Mouse (Mus musculus) forebrain, postnatal 0 days (tissue): ENCODE results near the gene Casz1. TPM values are rescaled to one million over a fixed set of nuclear protein-coding genes. Genes with fewer than 3 reads are reported as not detected.
A peak's percentile ranks its signal among the peaks of the same experiment; 100 is the strongest.

Experiments used
- ATAC-seq: fragments of 200-750 bp; cut with Nextera tagmentation; 2 replicates; pipeline ENCODE4 v1.8.0; 2017; ENCODE audit warnings: mild to moderate bottlenecking, moderate library complexity
- DNase-seq: peaks from one replicate; pipeline ENCODE4 v3.0.0-alpha.2; 2015
- H3K27ac ChIP-seq: fragments of 300-500 bp; sonication (generic); 2 replicates; pipeline ENCODE4 v1.5.1; 2014; ENCODE audit warnings: low read depth, mild to moderate bottlenecking, antibody characterized with exemption, low read length, moderate library complexity, mixed read lengths
- H3K27me3 ChIP-seq: fragments of 300-500 bp; sonication (generic); 2 replicates; pipeline ENCODE4 v1.6.1; 2014; ENCODE audit warnings: mild to moderate bottlenecking, low read length, mixed read lengths; ENCODE audit not compliant: insufficient read depth
- H3K36me3 ChIP-seq: fragments of 300-500 bp; sonication (generic); 2 replicates; pipeline ENCODE4 v1.6.1; 2014; ENCODE audit warnings: mild to moderate bottlenecking, moderate library complexity; ENCODE audit not compliant: insufficient read depth
- H3K4me1 ChIP-seq: fragments of 300-500 bp; sonication (generic); 2 replicates; pipeline ENCODE4 v1.6.1; 2014; ENCODE audit warnings: antibody characterized with exemption; ENCODE audit not compliant: insufficient read depth
- H3K4me2 ChIP-seq: fragments of 300-500 bp; sonication (generic); 2 replicates; pipeline ENCODE4 v1.6.1; 2014; ENCODE audit warnings: low read depth, mild to moderate bottlenecking, moderate library complexity
- H3K4me3 ChIP-seq: fragments of 300-500 bp; sonication (generic); 2 replicates; pipeline ENCODE4 v1.5.1; 2014; ENCODE audit warnings: low read depth, low read length, mixed read lengths
- H3K9ac ChIP-seq: fragments of 300-500 bp; sonication (generic); 2 replicates; pipeline ENCODE4 v1.6.1; 2014; ENCODE audit warnings: mild to moderate bottlenecking
- H3K9me3 ChIP-seq: fragments of 300-500 bp; sonication (generic); 2 replicates; pipeline ENCODE4 v1.6.1; 2016; ENCODE audit warnings: low read length
- CTCF ChIP-seq: sonication (generic); IDR thresholded peaks from 2 replicates; pipeline ENCODE4 v1.5.1; 2016; ENCODE audit warnings: antibody characterized with exemption, control low read depth, low read depth
- WGBS: fragments of 180-500 bp; shearing (Covaris S2); extraction: QIAGEN DNeasy Blood & Tissue Kit; methylation state at CpG from one replicate; pipeline ENCODE4 v1.1.7; 2014; 5-methylcytosine and 5-hydroxymethylcytosine counted together
- polyA plus RNA-seq: library from polyadenylated mRNA; unstranded; fragments of >200 nt; fragmentation: Nextera tagmentation; extraction: Ambion mirVana; gene quantifications from 2 replicates; pipeline ENCODE4 v1.2.1, GENCODE M21; 2015
- total RNA-seq: library from RNA; depleted of rRNA; stranded (reverse); fragments of >200 nt; gene quantifications from 2 replicates; pipeline ENCODE4 v1.2.3, GENCODE M21; 2014

Gene Casz1
- total and polyA plus RNA-seq, 2 experiments from 2014 or later = 1.1 to 3.1 TPM

DNA sequence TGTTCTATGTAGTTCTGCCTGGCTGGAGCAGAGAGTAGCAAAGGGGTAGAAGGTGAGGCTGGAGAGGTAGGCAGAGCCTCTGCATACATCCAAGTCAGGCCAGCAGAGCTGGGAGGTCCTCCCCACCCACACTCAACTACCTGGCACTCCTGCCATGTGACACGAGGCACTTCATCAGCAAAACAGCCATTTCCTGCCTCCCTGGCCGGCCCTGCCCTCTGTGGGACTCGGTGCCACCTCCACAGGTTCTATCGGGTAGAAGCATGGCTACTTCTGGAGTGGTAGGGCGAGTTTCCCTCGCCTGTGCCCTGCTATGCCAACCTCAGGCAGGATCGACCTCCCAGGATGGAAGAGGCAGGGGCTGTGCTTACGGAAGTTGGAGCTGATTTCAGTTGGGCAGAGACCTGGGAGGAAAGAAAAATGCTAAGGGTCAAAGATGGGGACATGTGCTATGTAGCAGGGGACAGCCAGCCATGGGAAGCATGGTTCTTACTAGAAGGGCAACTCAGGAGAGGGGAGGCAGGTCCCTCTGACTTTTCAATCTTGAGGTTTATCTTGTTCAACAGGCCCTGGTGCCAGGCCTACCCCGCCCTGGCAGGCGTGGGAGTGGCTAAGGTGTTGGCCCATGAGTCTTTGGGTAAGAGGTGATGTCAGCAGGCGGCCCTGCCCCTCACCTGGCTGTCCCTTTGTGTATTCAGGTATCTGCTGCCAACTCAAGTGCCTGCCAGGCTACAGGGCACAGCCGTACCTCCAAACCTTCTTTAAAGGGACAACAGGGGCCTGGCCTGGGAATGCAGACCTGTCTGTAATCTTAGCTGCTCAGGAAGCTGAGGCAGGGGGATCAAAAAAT is 6.5 kb upstream of the Casz1 start:
- no peak overlapping the region for H3K4me3 ChIP-seq

GRCm38 (mm10) chr4:148803031-148803430 is 1.2 kb upstream of the Casz1 start:
- WGBS = 35% methylated on average over 4 of the region's 4 CpGs
- no peak overlapping the region for H3K27ac ChIP-seq
- H3K27me3 ChIP-seq = peaks cover 53% of the 10 kb centered on the region
- TF ChIP-seq CTCF = no peak
- H3K4me1 ChIP-seq = peaks cover 8% of the 10 kb centered on the region; the same call in 1 of the 2 replicates
- ATAC-seq (no peak), DNase-seq (no peak)
- no peaks in the 10 kb centered on the region for H3K9me3 ChIP-seq
- no peak overlapping the region for H3K9ac ChIP-seq
- H3K36me3 ChIP-seq = no peaks in the 10 kb centered on the region
- H3K4me3 ChIP-seq = no peak overlapping the region
- H3K4me2 ChIP-seq = no peak overlapping the region

More for the DNA sequence above, 6.5 kb upstream of the Casz1 start:
- ATAC-seq = no peak
- Histone ChIP-seq H3K36me3 (no peaks in the 10 kb centered on the region), H3K9ac (no peak overlapping the region), H3K4me1 (no peaks in the 10 kb centered on the region), H3K9me3 (no peaks in the 10 kb centered on the region), H3K4me2 (no peak overlapping the region), H3K27me3 (peaks cover 25% of the 10 kb centered on the region), H3K27ac (no peak overlapping the region)
- no peak for DNase-seq
- TF ChIP-seq CTCF = no peak
- 83% methylated on average over 12 of the region's 12 CpGs for WGBS

GRCm38 (mm10) chr4:148803636-148804035 is 593 bp upstream of the Casz1 start:
- no peaks in the 10 kb centered on the region for H3K9me3 ChIP-seq
- H3K36me3 ChIP-seq = no peaks in the 10 kb centered on the region
- H3K27ac ChIP-seq = no peak overlapping the region
- peak overlapping the region; percentile 99 for H3K4me2 ChIP-seq
- no peak for DNase-seq
- 0 out of 2 replicates have a peak overlapping the region, but pooled peaks have one; percentile 25 for H3K9ac ChIP-seq
- no peak for TF ChIP-seq CTCF
- peaks cover 59% of the 10 kb centered on the region for H3K27me3 ChIP-seq
- ATAC-seq = peak; percentile 3; the same call in 1 of the 2 replicates
- WGBS = 12% methylated on average over 10 of the region's 10 CpGs
- H3K4me1 ChIP-seq = peaks cover 8% of the 10 kb centered on the region; the same call in 1 of the 2 replicates
- peak overlapping the region; percentile 48 for H3K4me3 ChIP-seq

DNA sequence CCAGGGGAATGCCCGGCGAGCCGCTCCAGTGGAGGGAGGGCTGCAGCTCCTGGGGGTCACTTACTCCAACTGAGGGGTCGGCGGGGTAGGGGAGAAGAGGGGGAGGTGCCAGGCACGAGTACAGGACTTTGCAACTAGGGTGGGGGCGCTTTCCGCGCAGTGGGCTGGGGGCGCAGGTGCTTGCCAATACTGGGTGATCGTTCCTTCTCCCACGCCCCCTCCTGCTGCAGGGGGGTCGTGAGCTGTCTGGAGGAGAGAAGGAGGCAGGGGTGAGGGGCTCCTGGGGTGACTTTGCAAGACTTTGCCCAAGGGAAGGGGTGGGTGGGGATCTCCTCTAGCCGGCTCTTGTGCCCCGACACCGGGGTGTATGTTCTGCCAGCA is 541 bp downstream of the Casz1 start:
- WGBS = 0% methylated on average over 14 of the region's 16 CpGs

DNA sequence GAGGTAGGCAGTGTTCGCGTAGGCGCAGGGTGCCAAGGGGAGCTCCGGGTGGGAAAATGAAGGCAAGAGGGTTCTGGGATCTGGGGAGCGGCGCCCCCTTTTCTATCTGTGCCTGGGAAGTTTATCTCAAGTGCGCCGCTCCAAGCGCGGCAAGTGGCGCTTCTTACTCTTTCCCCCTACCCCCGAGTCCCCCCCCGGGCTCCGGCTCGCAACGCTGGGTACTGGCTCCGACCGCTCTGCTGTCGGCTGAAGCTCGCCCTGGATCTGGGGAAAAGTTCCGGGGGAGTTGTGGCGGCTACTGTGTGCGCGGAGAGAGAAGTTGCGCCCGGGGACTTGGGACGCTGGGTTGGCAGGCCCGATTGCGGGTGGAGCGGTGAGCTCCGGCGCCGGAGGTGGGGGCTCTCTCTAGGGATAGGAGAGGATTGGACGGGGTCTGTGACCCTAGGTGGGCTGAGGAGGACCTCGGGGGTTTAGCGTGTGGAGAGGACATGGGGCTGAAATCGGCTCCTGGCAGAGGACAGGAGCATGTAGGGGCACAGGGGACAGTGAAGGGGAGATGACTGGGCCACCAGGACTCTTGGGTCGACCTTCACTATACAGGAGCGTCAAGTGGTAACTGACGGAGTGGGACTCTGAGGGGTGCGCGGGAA is 1.1 kb downstream of the Casz1 start:
- Histone ChIP-seq H3K4me3 (peak overlapping the region; percentile 48), H3K4me2 (peak overlapping the region; percentile 99), H3K9me3 (no peaks in the 10 kb centered on the region), H3K36me3 (no peaks in the 10 kb centered on the region), H3K9ac (no peak overlapping the region), H3K27me3 (peaks cover 65% of the 10 kb centered on the region), H3K27ac (no peak overlapping the region), H3K4me1 (peaks cover 8% of the 10 kb centered on the region; the same call in 1 of the 2 replicates)
- no peak for ATAC-seq
- WGBS = under 1% methylated on average over 42 of the region's 42 CpGs
- TF ChIP-seq CTCF = no peak
- no peak for DNase-seq

More for the DNA sequence above, 541 bp downstream of the Casz1 start:
- H3K9ac ChIP-seq = peak overlapping the region; percentile 25; the same call in 1 of the 2 replicates
- H3K27ac ChIP-seq = no peak overlapping the region
- H3K9me3 ChIP-seq = no peaks in the 10 kb centered on the region
- TF ChIP-seq CTCF = no peak
- H3K4me2 ChIP-seq = peak overlapping the region; percentile 99
- H3K27me3 ChIP-seq = peaks cover 70% of the 10 kb centered on the region
- H3K36me3 ChIP-seq = no peaks in the 10 kb centered on the region
- H3K4me1 ChIP-seq = peaks cover 8% of the 10 kb centered on the region; the same call in 1 of the 2 replicates
- DNase-seq (no peak), ATAC-seq (no peak)
- H3K4me3 ChIP-seq = peak overlapping the region; percentile 48

- H3K27ac ChIP-seq = no peak overlapping the region
- no peaks in the 10 kb centered on the region for H3K9me3 ChIP-seq
- H3K27me3 ChIP-seq = peaks cover 67% of the 10 kb centered on the region
- no peak for DNase-seq
- no peaks in the 10 kb centered on the region for H3K36me3 ChIP-seq
- peak overlapping the region; percentile 48 for H3K4me3 ChIP-seq
- ATAC-seq = no peak
- 2% methylated on average over 59 of the region's 64 CpGs for WGBS
- peaks cover 8% of the 10 kb centered on the region; the same call in 1 of the 2 replicates for H3K4me1 ChIP-seq
- no peak overlapping the region for H3K9ac ChIP-seq
- H3K4me2 ChIP-seq = peak overlapping the region; percentile 99
- no peak for TF ChIP-seq CTCF
These were observed 1.9 kb downstream of the Casz1 start for GRCm38 (mm10) chr4:148805811-148806747.
